Mouse (Mus musculus): ENCODE results near the gene Gm20696. TPM values are rescaled to one million over a fixed set of nuclear protein-coding genes. Genes with fewer than 3 reads are reported as not detected.

The Gm20696 gene
- polyA plus RNA-seq, 1 experiment from 2014 or later = 2.7 TPM

DNA sequence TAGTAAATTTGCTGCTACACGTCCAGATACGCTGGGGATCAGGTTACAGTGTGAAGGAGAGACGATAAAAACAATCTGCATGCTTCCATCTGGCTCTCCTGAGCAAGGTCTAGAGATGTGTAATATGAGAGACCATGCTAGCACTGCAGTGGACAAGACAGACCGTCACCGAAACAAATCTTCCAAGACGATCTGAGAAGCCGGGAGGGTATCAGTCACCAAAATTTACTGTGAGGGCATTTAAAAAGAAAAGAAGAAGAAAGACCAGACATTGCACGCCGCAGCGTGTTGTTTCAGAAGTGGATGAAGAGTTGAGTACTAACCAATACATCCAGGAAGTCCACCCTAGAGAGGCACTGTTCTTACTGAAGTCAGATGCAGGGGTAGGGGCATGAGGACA lies 183.0 kb downstream of the Gm20696 start:
- H3K9ac ChIP-seq = no peak overlapping the region
- H3K27ac ChIP-seq = peak overlapping the region; percentile 24; the same call in 1 of the 2 replicates
- peaks cover 27% of the 10 kb centered on the region for H3K4me1 ChIP-seq (replicated peaks)
- H3K4me2 ChIP-seq (replicated peaks) = no peak overlapping the region
- no peaks in the 10 kb centered on the region for H3K27me3 ChIP-seq (replicated peaks)
- H3K4me3 ChIP-seq (replicated peaks) = no peak overlapping the region
- H3K9me3 ChIP-seq = no peaks in the 10 kb centered on the region
- H3K36me3 ChIP-seq = no peaks in the 10 kb centered on the region
- no peak for ATAC-seq
- 43% methylated on average over 10 of the region's 10 CpGs for WGBS

- no peak for ATAC-seq
- Histone ChIP-seq H3K4me1 (replicated peaks) (peaks cover 27% of the 10 kb centered on the region), H3K27me3 (replicated peaks) (no peaks in the 10 kb centered on the region), H3K9ac (no peak overlapping the region), H3K36me3 (no peaks in the 10 kb centered on the region), H3K9me3 (no peaks in the 10 kb centered on the region), H3K27ac (no peak overlapping the region), H3K4me3 (replicated peaks) (no peak overlapping the region), H3K4me2 (replicated peaks) (no peak overlapping the region)
- WGBS = 48% methylated on average over 7 of the region's 7 CpGs
Measured at GRCm38 (mm10) chr6:99481568-99481967, 185.0 kb downstream of the Gm20696 start.

DNA sequence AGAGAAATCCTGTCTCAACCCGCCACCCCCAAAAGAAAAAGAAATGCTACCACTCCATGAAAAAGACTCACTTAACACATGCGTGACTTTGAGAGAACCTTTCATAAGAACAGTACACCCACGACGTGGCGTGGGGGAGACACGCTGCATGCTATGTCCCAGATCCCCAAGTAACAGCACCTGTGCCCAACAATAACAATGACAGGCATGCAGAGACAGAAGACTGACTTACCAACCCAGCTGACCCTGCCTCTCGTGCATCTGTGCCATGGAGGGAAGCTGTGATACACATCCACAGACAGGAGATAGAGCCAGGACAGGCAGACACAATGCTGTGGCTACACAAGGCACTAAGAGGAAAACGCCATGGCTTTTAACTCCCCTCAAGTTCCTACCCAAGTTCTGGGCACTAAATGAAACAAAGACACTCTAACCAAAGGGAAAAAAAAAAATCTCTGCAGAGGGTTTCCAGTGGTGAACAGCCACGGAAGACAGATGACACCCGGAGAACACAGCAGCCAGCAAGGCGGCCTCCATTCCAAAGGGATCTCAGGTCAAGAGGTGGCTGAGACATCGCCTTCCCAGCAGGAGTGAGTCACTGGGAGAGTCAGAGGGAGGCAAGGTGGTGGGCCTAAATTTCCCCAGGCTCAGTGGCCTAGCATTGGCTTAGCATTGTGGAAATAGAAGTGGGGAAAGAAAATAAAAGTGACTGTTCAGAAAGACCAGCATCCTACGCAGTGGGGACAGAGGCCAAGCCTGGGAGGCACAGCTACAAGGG lies 187.5 kb downstream of the Gm20696 start:
- WGBS = 85% methylated on average over 13 of the region's 13 CpGs
- no peak overlapping the region for H3K27ac ChIP-seq
- no peak for ATAC-seq
- no peaks in the 10 kb centered on the region for H3K9me3 ChIP-seq
- no peak overlapping the region for H3K4me3 ChIP-seq (replicated peaks)
- no peak overlapping the region for H3K4me2 ChIP-seq (replicated peaks)
- peaks cover 10% of the 10 kb centered on the region for H3K4me1 ChIP-seq (replicated peaks)
- no peaks in the 10 kb centered on the region for H3K36me3 ChIP-seq
- H3K27me3 ChIP-seq (replicated peaks) = no peaks in the 10 kb centered on the region
- H3K9ac ChIP-seq = no peak overlapping the region

DNA sequence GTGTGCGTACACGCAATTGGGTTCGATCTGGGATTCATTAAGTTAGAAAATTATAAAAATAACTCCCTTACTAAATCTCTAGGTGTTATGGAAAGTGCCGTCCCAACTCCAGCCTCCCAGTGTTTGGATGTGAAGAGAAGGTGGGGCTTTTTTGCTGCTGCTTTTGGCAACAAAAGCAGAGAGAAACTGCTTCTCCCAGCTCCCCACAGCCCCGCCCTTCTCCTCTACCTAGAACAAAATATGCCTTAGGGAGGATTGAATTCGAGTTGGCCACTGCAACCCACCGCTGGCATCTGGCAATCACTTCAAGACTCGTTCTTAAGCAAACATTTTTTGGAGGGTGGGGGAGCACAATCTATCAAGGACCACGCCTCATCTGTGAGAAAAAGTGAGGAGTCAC lies 191.6 kb downstream of the Gm20696 start:
- Histone ChIP-seq H3K27ac (no peak overlapping the region), H3K4me3 (replicated peaks) (no peak overlapping the region), H3K36me3 (no peaks in the 10 kb centered on the region), H3K4me1 (replicated peaks) (peaks cover 7% of the 10 kb centered on the region; the same call in 1 of the 2 replicates), H3K27me3 (replicated peaks) (no peaks in the 10 kb centered on the region), H3K9ac (no peak overlapping the region), H3K9me3 (no peaks in the 10 kb centered on the region), H3K4me2 (replicated peaks) (no peak overlapping the region)
- ATAC-seq = no peak
- 79% methylated on average over 9 of the region's 9 CpGs for WGBS

DNA sequence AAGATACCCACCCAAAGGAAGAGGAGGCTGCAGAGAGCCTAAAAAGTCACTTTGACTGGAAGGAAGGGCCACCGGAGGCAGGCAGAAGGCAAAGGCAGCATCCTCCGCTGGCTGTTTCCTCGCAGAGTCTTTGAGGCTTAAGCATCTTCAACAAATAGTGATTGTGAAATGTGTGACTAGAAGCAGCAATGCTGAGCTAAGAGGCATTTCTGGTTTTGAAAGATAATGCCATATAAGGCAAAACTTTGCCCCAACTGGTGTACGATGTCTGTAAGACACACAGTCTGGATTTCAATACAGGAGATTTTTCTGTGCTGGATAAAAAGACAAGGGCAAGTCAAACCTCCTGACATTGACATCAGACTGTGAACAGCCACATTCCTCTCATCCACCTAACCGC lies 195.7 kb downstream of the Gm20696 start:
- no peak for ATAC-seq
- H3K27ac ChIP-seq = no peak overlapping the region
- no peak overlapping the region for H3K4me3 ChIP-seq (replicated peaks)
- H3K9me3 ChIP-seq = no peaks in the 10 kb centered on the region
- H3K36me3 ChIP-seq = no peaks in the 10 kb centered on the region
- H3K9ac ChIP-seq = no peak overlapping the region
- 60% methylated on average over 5 of the region's 5 CpGs for WGBS
- H3K27me3 ChIP-seq (replicated peaks) = no peaks in the 10 kb centered on the region
- no peak overlapping the region for H3K4me2 ChIP-seq (replicated peaks)
- peaks cover 15% of the 10 kb centered on the region; the same call in 1 of the 2 replicates for H3K4me1 ChIP-seq (replicated peaks)

GRCm38 (mm10) chr6:99469134-99469834 lies 197.3 kb downstream of the Gm20696 start:
- WGBS = 54% methylated on average over 12 of the region's 12 CpGs
- Histone ChIP-seq H3K4me3 (replicated peaks) (no peak overlapping the region), H3K27ac (peak overlapping the region; percentile 41; the same call in 1 of the 2 replicates), H3K36me3 (no peaks in the 10 kb centered on the region), H3K27me3 (replicated peaks) (no peaks in the 10 kb centered on the region), H3K4me2 (replicated peaks) (0 out of 2 replicates have a peak overlapping the region, but pooled peaks have one; percentile 5), H3K9me3 (no peaks in the 10 kb centered on the region), H3K4me1 (replicated peaks) (peaks cover 15% of the 10 kb centered on the region; the same call in 1 of the 2 replicates), H3K9ac (no peak overlapping the region)
- peak; percentile 70 for ATAC-seq

- Histone ChIP-seq H3K9ac (no peak overlapping the region), H3K4me1 (replicated peaks) (peaks cover 15% of the 10 kb centered on the region; the same call in 1 of the 2 replicates), H3K36me3 (no peaks in the 10 kb centered on the region), H3K4me3 (replicated peaks) (no peak overlapping the region), H3K27ac (no peak overlapping the region), H3K9me3 (no peaks in the 10 kb centered on the region), H3K4me2 (replicated peaks) (no peak overlapping the region), H3K27me3 (replicated peaks) (no peaks in the 10 kb centered on the region)
- WGBS = 65% methylated on average over 3 of the region's 3 CpGs
- no peak for ATAC-seq
Measured at GRCm38 (mm10) chr6:99467831-99468230, 198.8 kb downstream of the Gm20696 start.

DNA sequence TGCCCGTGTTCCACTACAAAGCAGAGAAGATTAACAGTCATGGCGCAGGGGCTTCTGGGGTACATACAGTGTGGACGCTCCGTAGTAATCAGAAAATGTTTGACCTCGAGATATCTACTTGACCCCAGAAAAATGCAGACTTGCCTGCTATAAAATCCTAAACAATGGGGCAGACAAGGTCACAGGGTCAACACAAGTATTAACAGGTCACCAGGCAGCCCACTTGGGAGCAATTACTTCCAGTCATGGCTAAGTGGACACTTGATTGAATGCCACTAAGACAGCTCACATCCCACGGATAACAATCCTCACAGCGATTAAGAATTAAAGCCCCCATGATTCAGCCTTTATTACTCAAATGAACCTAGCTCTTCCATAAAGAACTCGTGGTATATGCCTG lies 199.5 kb downstream of the Gm20696 start:
- Histone ChIP-seq H3K9me3 (no peaks in the 10 kb centered on the region), H3K4me1 (replicated peaks) (peaks cover 15% of the 10 kb centered on the region; the same call in 1 of the 2 replicates), H3K27me3 (replicated peaks) (no peaks in the 10 kb centered on the region), H3K9ac (no peak overlapping the region), H3K4me3 (replicated peaks) (no peak overlapping the region), H3K27ac (no peak overlapping the region), H3K36me3 (no peaks in the 10 kb centered on the region), H3K4me2 (replicated peaks) (no peak overlapping the region)
- no peak for ATAC-seq
- WGBS = 37% methylated on average over 8 of the region's 8 CpGs

- Histone ChIP-seq H3K9me3 (no peaks in the 10 kb centered on the region), H3K36me3 (no peaks in the 10 kb centered on the region), H3K27ac (no peak overlapping the region), H3K9ac (no peak overlapping the region), H3K4me3 (replicated peaks) (no peak overlapping the region), H3K4me2 (replicated peaks) (no peak overlapping the region), H3K4me1 (replicated peaks) (0 out of 2 replicates have a peak, but pooled peaks cover 15% of the 10 kb centered on the region), H3K27me3 (replicated peaks) (no peaks in the 10 kb centered on the region)
- 63% methylated on average over 8 of the region's 8 CpGs for WGBS
- ATAC-seq = no peak
Measured at GRCm38 (mm10) chr6:99466354-99466753, 200.2 kb downstream of the Gm20696 start.

- Histone ChIP-seq H3K4me2 (replicated peaks) (no peak overlapping the region), H3K4me3 (replicated peaks) (no peak overlapping the region), H3K27me3 (replicated peaks) (no peaks in the 10 kb centered on the region), H3K36me3 (no peaks in the 10 kb centered on the region), H3K9ac (no peak overlapping the region), H3K4me1 (replicated peaks) (0 out of 2 replicates have a peak, but pooled peaks cover 2% of the 10 kb centered on the region), H3K9me3 (no peaks in the 10 kb centered on the region), H3K27ac (no peak overlapping the region)
- 94% methylated on average over 4 of the region's 4 CpGs for WGBS
- ATAC-seq = no peak
Measured at GRCm38 (mm10) chr6:99464449-99464848, 202.1 kb downstream of the Gm20696 start.

- 85% methylated on average over 7 of the region's 7 CpGs for WGBS
Measured at GRCm38 (mm10) chr6:99463906-99464305, 202.7 kb downstream of the Gm20696 start.

DNA sequence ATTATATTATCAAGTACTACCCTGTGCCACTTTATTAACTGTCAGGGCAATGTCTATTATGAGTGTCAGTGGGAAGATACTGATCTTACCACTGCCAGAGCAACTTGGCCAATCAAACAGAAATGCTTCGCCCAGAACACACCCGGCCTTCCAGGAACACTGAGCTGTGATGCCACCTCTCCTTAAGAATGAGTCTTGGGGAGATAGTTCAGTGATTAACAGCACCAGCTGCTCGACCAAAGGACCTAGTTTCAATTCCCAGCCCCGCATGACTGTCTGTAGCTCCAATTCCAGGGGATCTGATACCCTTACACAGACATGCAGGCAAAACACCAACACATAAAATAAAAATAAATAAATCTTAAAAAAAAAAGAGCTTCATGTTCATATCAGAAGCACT lies 207.8 kb downstream of the Gm20696 start:
- no peaks in the 10 kb centered on the region for H3K27me3 ChIP-seq (replicated peaks)
- no peak for ATAC-seq
- WGBS = 85% methylated on average over 4 of the region's 4 CpGs
- H3K9ac ChIP-seq = no peak overlapping the region
- no peaks in the 10 kb centered on the region for H3K4me1 ChIP-seq (replicated peaks)
- H3K4me3 ChIP-seq (replicated peaks) = no peak overlapping the region
- no peaks in the 10 kb centered on the region for H3K9me3 ChIP-seq
- no peaks in the 10 kb centered on the region for H3K36me3 ChIP-seq
- no peak overlapping the region for H3K4me2 ChIP-seq (replicated peaks)
- H3K27ac ChIP-seq = no peak overlapping the region

More at GRCm38 (mm10) chr6:99463906-99464305, 202.7 kb downstream of the Gm20696 start:
- ATAC-seq = no peak
- Histone ChIP-seq H3K9me3 (no peaks in the 10 kb centered on the region), H3K27me3 (replicated peaks) (no peaks in the 10 kb centered on the region), H3K4me2 (replicated peaks) (no peak overlapping the region), H3K36me3 (no peaks in the 10 kb centered on the region), H3K9ac (no peak overlapping the region), H3K4me3 (replicated peaks) (no peak overlapping the region), H3K4me1 (replicated peaks) (0 out of 2 replicates have a peak, but pooled peaks cover 2% of the 10 kb centered on the region), H3K27ac (no peak overlapping the region)

Measured in intestine, embryonic 15.5 days (tissue).